Mouse (Mus musculus): ENCODE data around the gene Klk6. TPM values are rescaled to one million over a fixed set of nuclear protein-coding genes. Genes with fewer than 3 reads are reported as not detected.

Gene Klk6
- polyA plus RNA-seq, 1 experiment = not detected

- no peaks in the 10 kb centered on the region for H3K4me1 ChIP-seq (ENCODE audit: control insufficient read depth, insufficient read depth, low read length)
- H3K27ac ChIP-seq (ENCODE audit: control insufficient read depth, insufficient read depth, low read depth, low read length) = no peak overlapping the region
- TF ChIP-seq POLR2A (IDR thresholded peaks at IDR 0.05; ENCODE audit: control insufficient read depth, low read depth, low read length) = no peak
- TF ChIP-seq CTCF (IDR thresholded peaks at IDR 0.05; ENCODE audit: control insufficient read depth, insufficient read depth, insufficient replicate concordance, low read depth, low read length) = no peak
- H3K4me3 ChIP-seq (ENCODE audit: control insufficient read depth, low read depth, low read length) = no peak overlapping the region
- no peaks in the 10 kb centered on the region for H3K36me3 ChIP-seq (ENCODE audit: control insufficient read depth, insufficient read depth, low read length)
- no peaks in the 10 kb centered on the region for H3K27me3 ChIP-seq (ENCODE audit: control insufficient read depth, insufficient read depth, low read length)
Observed at GRCm38 (mm10) chr7:43821581-43821980, 2.7 kb upstream of the Klk6 start.

DNA sequence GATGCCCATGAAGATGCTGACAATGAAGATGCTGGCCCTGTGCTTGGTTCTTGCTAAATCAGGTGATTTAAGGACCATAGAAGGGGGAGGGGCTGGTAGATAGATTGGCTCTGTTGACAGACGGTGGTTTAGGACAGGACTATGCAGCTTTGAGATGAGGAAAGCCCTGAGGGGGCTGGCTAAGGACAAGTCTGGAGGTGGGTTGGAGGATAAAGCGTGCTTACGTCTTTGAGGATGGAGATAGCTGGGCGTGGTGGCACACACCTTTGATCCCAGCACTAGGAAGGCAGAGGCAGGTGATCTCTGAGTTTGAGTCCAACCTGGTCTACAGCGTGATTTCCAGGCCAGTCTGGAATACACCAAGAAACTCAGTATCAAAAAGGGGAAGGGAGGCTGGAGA, 1.8 kb downstream of the Klk6 start:
- no peaks in the 10 kb centered on the region for H3K4me1 ChIP-seq (ENCODE audit: control insufficient read depth, insufficient read depth, low read length)
- no peaks in the 10 kb centered on the region for H3K27me3 ChIP-seq (ENCODE audit: control insufficient read depth, insufficient read depth, low read length)
- no peak overlapping the region for H3K4me3 ChIP-seq (ENCODE audit: control insufficient read depth, low read depth, low read length)
- TF ChIP-seq POLR2A (IDR thresholded peaks at IDR 0.05; ENCODE audit: control insufficient read depth, low read depth, low read length) (no peak), CTCF (IDR thresholded peaks at IDR 0.05; ENCODE audit: control insufficient read depth, insufficient read depth, insufficient replicate concordance, low read depth, low read length) (no peak)
- H3K27ac ChIP-seq (ENCODE audit: control insufficient read depth, insufficient read depth, low read depth, low read length) = no peak overlapping the region
- H3K36me3 ChIP-seq (ENCODE audit: control insufficient read depth, insufficient read depth, low read length) = no peaks in the 10 kb centered on the region

GRCm38 (mm10) chr7:43827706-43828105, 3.4 kb downstream of the Klk6 start:
- Histone ChIP-seq H3K27ac (ENCODE audit: control insufficient read depth, insufficient read depth, low read depth, low read length) (no peak overlapping the region), H3K36me3 (ENCODE audit: control insufficient read depth, insufficient read depth, low read length) (no peaks in the 10 kb centered on the region), H3K4me3 (ENCODE audit: control insufficient read depth, low read depth, low read length) (no peak overlapping the region), H3K27me3 (ENCODE audit: control insufficient read depth, insufficient read depth, low read length) (no peaks in the 10 kb centered on the region), H3K4me1 (ENCODE audit: control insufficient read depth, insufficient read depth, low read length) (no peaks in the 10 kb centered on the region)
- no peak for TF ChIP-seq CTCF (IDR thresholded peaks at IDR 0.05; ENCODE audit: control insufficient read depth, insufficient read depth, insufficient replicate concordance, low read depth, low read length)
- TF ChIP-seq POLR2A (IDR thresholded peaks at IDR 0.05; ENCODE audit: control insufficient read depth, low read depth, low read length) = no peak

GRCm38 (mm10) chr7:43829006-43829405, 4.7 kb downstream of the Klk6 start:
- Histone ChIP-seq H3K4me3 (ENCODE audit: control insufficient read depth, low read depth, low read length) (no peak overlapping the region), H3K4me1 (ENCODE audit: control insufficient read depth, insufficient read depth, low read length) (no peaks in the 10 kb centered on the region), H3K36me3 (ENCODE audit: control insufficient read depth, insufficient read depth, low read length) (no peaks in the 10 kb centered on the region), H3K27me3 (ENCODE audit: control insufficient read depth, insufficient read depth, low read length) (no peaks in the 10 kb centered on the region), H3K27ac (ENCODE audit: control insufficient read depth, insufficient read depth, low read depth, low read length) (no peak overlapping the region)
- TF ChIP-seq CTCF (IDR thresholded peaks at IDR 0.05; ENCODE audit: control insufficient read depth, insufficient read depth, insufficient replicate concordance, low read depth, low read length) = no peak
- no peak for TF ChIP-seq POLR2A (IDR thresholded peaks at IDR 0.05; ENCODE audit: control insufficient read depth, low read depth, low read length)

DNA sequence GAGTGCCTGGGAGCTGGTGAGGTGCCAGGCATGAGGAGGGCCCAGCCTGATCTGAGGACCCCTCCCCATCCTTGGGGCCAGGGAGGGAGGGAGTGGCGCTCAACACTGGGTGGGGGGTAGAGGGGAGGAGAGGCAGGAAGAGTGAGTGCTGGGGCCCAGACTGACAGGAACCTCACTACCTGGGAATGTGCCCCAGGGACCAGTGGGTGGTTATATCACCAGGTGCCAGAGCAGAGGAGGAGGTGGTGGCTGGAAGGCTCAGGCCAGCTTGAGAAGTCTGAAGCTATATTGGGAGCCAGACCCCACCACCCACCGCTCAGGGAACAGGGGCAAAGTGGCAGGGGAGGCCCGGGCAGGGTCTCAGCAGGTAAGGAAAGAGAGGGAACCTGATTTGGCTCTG, 17.4 kb downstream of the Klk6 start, which contains the start of gene Klk5:
Klk5 (plus strand) TSS at position 271 of the 400 bp plus-strand sequence.
- Histone ChIP-seq H3K36me3 (ENCODE audit: control insufficient read depth, insufficient read depth, low read length) (no peaks in the 10 kb centered on the region), H3K27ac (ENCODE audit: control insufficient read depth, insufficient read depth, low read depth, low read length) (no peak within 1 kb of the TSS), H3K27me3 (ENCODE audit: control insufficient read depth, insufficient read depth, low read length) (no peaks in the 10 kb centered on the region), H3K4me3 (ENCODE audit: control insufficient read depth, low read depth, low read length) (no peak within 1 kb of the TSS), H3K4me1 (ENCODE audit: control insufficient read depth, insufficient read depth, low read length) (no peaks in the 10 kb centered on the region)
- TF ChIP-seq CTCF (IDR thresholded peaks at IDR 0.05; ENCODE audit: control insufficient read depth, insufficient read depth, insufficient replicate concordance, low read depth, low read length) (no peak), POLR2A (IDR thresholded peaks at IDR 0.05; ENCODE audit: control insufficient read depth, low read depth, low read length) (no peak)

DNA sequence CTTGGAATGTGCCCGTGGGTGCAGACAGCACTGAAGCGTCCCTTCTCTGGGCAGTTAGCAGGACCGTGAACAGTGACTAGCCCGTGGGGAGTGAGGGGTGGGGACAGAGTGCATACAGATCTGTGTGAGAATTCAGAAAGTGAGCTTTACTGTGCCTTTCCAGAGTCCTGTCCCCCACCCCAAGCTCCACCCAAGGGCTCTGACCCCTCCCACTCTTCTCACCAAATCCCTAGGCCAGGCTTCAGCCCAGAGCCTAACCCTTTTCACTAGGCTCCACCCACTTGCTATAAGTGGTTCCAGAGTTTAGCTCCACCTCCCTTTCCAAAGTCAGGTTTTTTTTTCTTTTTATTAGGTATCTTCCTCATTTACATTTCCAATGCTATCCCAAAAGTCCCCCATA, 19.5 kb downstream of the Klk6 start:
- TF ChIP-seq POLR2A (IDR thresholded peaks at IDR 0.05; ENCODE audit: control insufficient read depth, low read depth, low read length) (no peak), CTCF (IDR thresholded peaks at IDR 0.05; ENCODE audit: control insufficient read depth, insufficient read depth, insufficient replicate concordance, low read depth, low read length) (no peak)
- H3K36me3 ChIP-seq (ENCODE audit: control insufficient read depth, insufficient read depth, low read length) = no peaks in the 10 kb centered on the region
- H3K27ac ChIP-seq (ENCODE audit: control insufficient read depth, insufficient read depth, low read depth, low read length) = no peak overlapping the region
- no peaks in the 10 kb centered on the region for H3K27me3 ChIP-seq (ENCODE audit: control insufficient read depth, insufficient read depth, low read length)
- H3K4me3 ChIP-seq (ENCODE audit: control insufficient read depth, low read depth, low read length) = no peak overlapping the region
- no peaks in the 10 kb centered on the region for H3K4me1 ChIP-seq (ENCODE audit: control insufficient read depth, insufficient read depth, low read length)

DNA sequence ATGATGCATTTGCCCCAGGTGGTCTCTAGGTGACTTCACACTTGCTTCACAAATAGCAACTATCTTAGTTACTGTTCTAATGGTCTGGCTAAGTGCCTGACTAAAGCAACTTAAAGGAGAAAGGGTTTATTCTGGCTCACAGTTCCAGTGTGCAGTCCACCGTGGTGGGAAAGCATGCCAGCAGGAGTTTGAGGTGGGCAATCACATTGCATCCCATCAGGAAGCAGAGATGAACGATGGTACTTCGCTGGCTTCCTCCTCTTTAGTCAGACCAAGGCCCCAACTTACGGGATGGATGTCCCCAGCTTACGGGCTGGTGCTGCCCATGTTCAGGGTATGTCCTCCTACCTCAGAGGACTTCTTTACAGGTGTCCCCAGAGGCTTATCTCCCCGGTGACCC, 27.3 kb downstream of the Klk6 start:
- Histone ChIP-seq H3K36me3 (ENCODE audit: control insufficient read depth, insufficient read depth, low read length) (no peaks in the 10 kb centered on the region), H3K27ac (ENCODE audit: control insufficient read depth, insufficient read depth, low read depth, low read length) (no peak overlapping the region), H3K4me3 (ENCODE audit: control insufficient read depth, low read depth, low read length) (no peak overlapping the region), H3K4me1 (ENCODE audit: control insufficient read depth, insufficient read depth, low read length) (no peaks in the 10 kb centered on the region), H3K27me3 (ENCODE audit: control insufficient read depth, insufficient read depth, low read length) (no peaks in the 10 kb centered on the region)
- no peak for TF ChIP-seq CTCF (IDR thresholded peaks at IDR 0.05; ENCODE audit: control insufficient read depth, insufficient read depth, insufficient replicate concordance, low read depth, low read length)
- TF ChIP-seq POLR2A (IDR thresholded peaks at IDR 0.05; ENCODE audit: control insufficient read depth, low read depth, low read length) = no peak

All from testis, adult 2 months (tissue).